Mouse (Mus musculus): ENCODE results near the gene Gm20916. TPM values are rescaled to one million over a fixed set of nuclear protein-coding genes. Genes with fewer than 3 reads are reported as not detected.

Gene Gm20916
- polyA plus RNA-seq (2017; shearing (Covaris generic)), result not detected

DNA sequence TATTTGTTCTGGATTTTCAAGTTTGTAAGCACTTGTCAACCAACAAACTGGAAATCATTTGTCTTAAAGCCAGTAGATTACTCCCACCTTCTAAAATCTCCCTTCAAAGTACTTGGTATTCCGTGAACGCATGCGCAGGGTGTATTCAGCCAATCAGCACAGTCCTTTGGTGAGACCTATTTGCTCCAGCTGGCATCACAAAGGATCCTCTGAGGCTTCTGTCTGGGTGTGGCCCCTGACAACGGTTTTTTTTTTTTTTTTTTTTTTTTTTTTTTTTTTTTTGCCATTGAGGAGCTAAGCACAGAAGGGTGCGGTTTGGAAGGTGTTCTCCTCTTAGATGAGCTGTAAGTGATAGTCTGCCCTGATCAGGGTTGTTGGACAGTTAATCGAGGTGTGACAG lies at the start of gene Gm20916:
Gm20916 (plus strand) TSS at position 301 of the 400 bp plus-strand sequence.

Other genes with a start within 250 kb of the Gm20916 start
- not detected for gene Gm20917, start 168.4 kb upstream of the Gm20916 start, polyA plus RNA-seq (2017; shearing (Covaris generic))

Data from CD4-positive, CD25-positive, alpha-beta regulatory T cell (primary cell).